ENCODE assay signal across 17 mouse cellular contexts in the genomic region with DNA sequence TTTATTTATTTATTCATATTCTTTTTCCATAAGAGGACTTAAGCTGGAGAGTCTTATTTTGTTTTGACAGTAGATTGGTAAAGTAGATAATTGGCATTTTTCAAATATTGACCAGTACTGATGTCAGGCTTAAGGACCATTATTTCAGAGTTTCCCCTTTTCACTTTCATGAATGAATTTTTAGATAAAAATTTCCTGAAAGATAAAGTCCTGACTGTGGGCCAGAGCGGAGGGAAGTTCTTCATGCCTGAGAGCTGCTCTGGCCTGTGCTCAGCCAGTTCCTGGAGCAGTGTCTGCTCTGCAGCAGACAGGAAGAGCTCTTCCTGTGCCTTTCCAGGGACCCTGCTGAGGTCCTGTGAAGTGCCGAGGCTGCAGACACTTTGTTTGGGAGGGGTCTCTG.
"Had no signal": no experiment of that assay in that cellular context is flagged by ENCODE, and none has a peak within 500 bp of the region (broad histone marks: within the 10 kb centered on the region; RNA-seq: fewer than 3 reads in every experiment).

No protein-coding gene starts in this region.

- H3K4me3 ChIP-seq: lung, embryonic 15.5 days; megakaryocyte, embryonic 14.5 days; midbrain, embryonic 13.5 days; midbrain, embryonic 15.5 days; neural tube, embryonic 12.5 days; stomach, embryonic 15.5 days had no signal

- ATAC-seq: lung, postnatal 0 days; midbrain, embryonic 13.5 days; midbrain, embryonic 15.5 days had no signal

- H3K9me3 ChIP-seq: lung, embryonic 15.5 days; megakaryocyte, embryonic 14.5 days; midbrain, embryonic 13.5 days; midbrain, embryonic 15.5 days; neural tube, embryonic 12.5 days; stomach, embryonic 15.5 days had no signal

- H3K9ac ChIP-seq: lung, embryonic 15.5 days; midbrain, embryonic 13.5 days; midbrain, embryonic 15.5 days; neural tube, embryonic 12.5 days; stomach, embryonic 15.5 days had no signal

- H3K4me2 ChIP-seq: lung, embryonic 15.5 days; midbrain, embryonic 11.5 days; midbrain, embryonic 13.5 days; midbrain, embryonic 15.5 days; neural tube, embryonic 12.5 days; stomach, embryonic 15.5 days had no signal

- DNase-seq: lung, adult 2 months; lung, postnatal 14 days; lung, postnatal 36 days; right cerebral cortex, postnatal 14 days; thymus, adult 2 months; thymus, postnatal 25 days; thymus, postnatal 4 days had no signal

- H3K27ac ChIP-seq: lung, embryonic 15.5 days; macrophage; midbrain, embryonic 13.5 days; midbrain, embryonic 15.5 days; neural tube, embryonic 12.5 days; stomach, embryonic 15.5 days; stomach, postnatal 0 days had no signal

- H3K27me3 ChIP-seq: lung, embryonic 15.5 days; megakaryocyte, embryonic 14.5 days; midbrain, embryonic 13.5 days; midbrain, embryonic 15.5 days; neural tube, embryonic 12.5 days; stomach, embryonic 15.5 days had no signal

- H3K4me1 ChIP-seq: lung, embryonic 15.5 days; midbrain, embryonic 13.5 days; midbrain, embryonic 15.5 days; neural tube, embryonic 12.5 days; stomach, embryonic 15.5 days had no signal
